Mouse (Mus musculus) hindbrain, embryonic 16.5 days (tissue): ENCODE results near the gene Endou. TPM values are rescaled to one million over a fixed set of nuclear protein-coding genes. Genes with fewer than 3 reads are reported as not detected.

ENCODE experiments used
- ATAC-seq: fragments of 200-750 bp; cut with Nextera tagmentation; 2 replicates; pipeline ENCODE4 v1.8.0; 2017; ENCODE audit warnings: moderate TSS enrichment, moderate library complexity
- H3K27ac ChIP-seq: fragments of 300-500 bp; sonication (generic); 2 replicates; pipeline ENCODE4 v1.5.1; 2014; ENCODE audit warnings: low read depth, mild to moderate bottlenecking, control low read depth, low read length, moderate library complexity
- H3K27me3 ChIP-seq: fragments of 300-500 bp; sonication (generic); replicated peaks from 2 replicates; pipeline ENCODE4 v1.6.1; 2014; ENCODE audit warnings: low read length; ENCODE audit not compliant: control insufficient read depth, insufficient read depth
- H3K36me3 ChIP-seq: fragments of 300-500 bp; sonication (generic); 2 replicates; pipeline ENCODE4 v1.6.1; 2014; ENCODE audit warnings: mild to moderate bottlenecking, low read length, moderate library complexity, mixed read lengths; ENCODE audit not compliant: control insufficient read depth, insufficient read depth
- H3K4me1 ChIP-seq: fragments of 300-500 bp; sonication (generic); 2 replicates; pipeline ENCODE4 v1.6.1; 2014; ENCODE audit warnings: low read depth, low read length; ENCODE audit not compliant: control insufficient read depth, insufficient read depth
- H3K4me2 ChIP-seq: fragments of 300-500 bp; sonication (generic); 2 replicates; pipeline ENCODE4 v1.6.1; 2014; ENCODE audit warnings: mild to moderate bottlenecking, low read length, control low read depth, moderate library complexity
- H3K4me3 ChIP-seq: fragments of 300-500 bp; sonication (generic); 2 replicates; pipeline ENCODE4 v1.5.1; 2014; ENCODE audit warnings: mild to moderate bottlenecking, low read length, control low read depth, moderate library complexity
- H3K9ac ChIP-seq: fragments of 300-500 bp; sonication (generic); 2 replicates; pipeline ENCODE4 v1.6.1; 2014; ENCODE audit warnings: low read depth, mild to moderate bottlenecking, control low read depth, low read length, moderate library complexity
- H3K9me3 ChIP-seq: fragments of 300-500 bp; sonication (generic); 2 replicates; pipeline ENCODE4 v1.6.1; 2014; ENCODE audit warnings: mild to moderate bottlenecking, low read length, moderate library complexity; ENCODE audit not compliant: control insufficient read depth
- WGBS: fragments of 180-500 bp; shearing (Covaris S2); extraction: QIAGEN DNeasy Blood & Tissue Kit; methylation state at CpG from one replicate; pipeline ENCODE4 v1.1.7; 2014; 5-methylcytosine and 5-hydroxymethylcytosine counted together
- polyA plus RNA-seq: library from polyadenylated mRNA; unstranded; fragments of >200 nt; fragmentation: Nextera tagmentation; extraction: Ambion mirVana; gene quantifications from 2 replicates; pipeline ENCODE4 v1.2.1, GENCODE M21; 2015

The Endou gene
- polyA plus RNA-seq, 1 experiment from 2014 or later, result 0.14 TPM

DNA sequence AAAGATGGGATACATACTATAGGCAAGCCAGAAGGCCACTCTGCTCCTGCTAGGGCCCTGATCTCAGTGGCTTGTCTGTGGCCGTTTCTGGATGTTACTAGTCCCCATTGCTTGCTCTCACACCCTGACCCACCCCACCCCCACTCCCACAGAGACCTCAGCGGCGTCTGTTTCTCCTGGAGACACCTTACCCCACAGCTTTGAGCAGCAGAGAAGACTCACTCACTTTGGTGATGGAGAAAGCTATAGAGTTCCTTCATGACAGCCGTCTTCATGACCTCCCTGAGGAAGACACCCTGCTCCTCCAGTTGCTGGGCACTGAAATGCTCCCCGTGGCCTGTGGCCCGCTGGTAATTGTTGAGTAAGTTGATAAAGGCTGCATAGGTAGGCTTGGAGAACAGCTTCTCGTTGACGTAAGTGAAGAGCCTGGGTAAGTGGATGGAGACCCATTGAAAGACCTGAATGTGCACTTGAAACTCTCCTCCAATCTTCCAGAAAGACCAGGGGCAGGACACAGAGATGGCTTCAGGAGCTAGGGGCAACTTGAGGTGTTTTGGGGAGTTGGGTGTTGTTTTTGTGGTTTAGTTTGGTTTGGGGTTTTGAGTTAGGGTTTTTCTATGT is 12.5 kb downstream of the Endou start:
- WGBS, result 85% methylated on average over 8 of the region's 8 CpGs
- Histone ChIP-seq H3K4me3 (no peak overlapping the region), H3K4me1 (no peaks in the 10 kb centered on the region), H3K4me2 (no peak overlapping the region), H3K36me3 (no peaks in the 10 kb centered on the region), H3K9me3 (no peaks in the 10 kb centered on the region), H3K9ac (no peak overlapping the region), H3K27me3 (no peaks in the 10 kb centered on the region), H3K27ac (no peak overlapping the region)
- no peak for ATAC-seq

- no peak overlapping the region for H3K27ac ChIP-seq
- WGBS, result 25% methylated on average over 12 of the region's 12 CpGs
- H3K4me3 ChIP-seq, result no peak overlapping the region
- no peaks in the 10 kb centered on the region for H3K9me3 ChIP-seq
- H3K27me3 ChIP-seq, result no peaks in the 10 kb centered on the region
- no peaks in the 10 kb centered on the region for H3K36me3 ChIP-seq
- no peaks in the 10 kb centered on the region for H3K4me1 ChIP-seq
- no peak overlapping the region for H3K4me2 ChIP-seq
- H3K9ac ChIP-seq, result no peak overlapping the region; the same call in 1 of the 2 replicates
- peak; percentile 61; the same call in 1 of the 2 replicates for ATAC-seq
Observed at GRCm38 (mm10) chr15:97717861-97718534, 13.1 kb downstream of the Endou start.

- WGBS, result 93% methylated on average over 11 of the region's 11 CpGs
- no peaks in the 10 kb centered on the region for H3K36me3 ChIP-seq
Observed at GRCm38 (mm10) chr15:97716782-97717181, 14.4 kb downstream of the Endou start.

DNA sequence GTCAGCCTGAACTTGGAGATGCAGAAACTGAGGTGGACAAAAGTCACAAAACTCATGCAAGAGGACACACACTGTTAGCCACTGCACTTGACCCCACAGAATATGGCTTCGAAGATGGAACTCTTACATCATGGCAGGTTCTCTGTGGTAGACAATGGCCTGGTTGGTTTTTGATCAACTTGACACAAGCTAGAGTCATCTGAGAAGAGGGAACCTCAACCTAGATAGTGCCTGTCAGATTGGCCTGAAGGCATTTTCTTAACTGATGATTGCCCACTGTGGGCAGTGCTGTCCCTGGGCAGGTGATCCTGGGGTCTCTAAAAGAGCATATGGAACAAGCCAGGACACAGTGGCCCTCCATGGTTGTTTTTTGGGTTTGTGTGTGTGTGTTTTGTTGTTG is 15.4 kb downstream of the Endou start:
- no peaks in the 10 kb centered on the region for H3K27me3 ChIP-seq
- no peaks in the 10 kb centered on the region for H3K36me3 ChIP-seq
- WGBS, result 97% methylated on average over 1 of the region's 1 CpGs
- H3K9ac ChIP-seq, result no peak overlapping the region
- no peaks in the 10 kb centered on the region for H3K9me3 ChIP-seq
- ATAC-seq, result no peak
- no peak overlapping the region for H3K4me3 ChIP-seq
- no peak overlapping the region for H3K27ac ChIP-seq
- H3K4me1 ChIP-seq, result no peaks in the 10 kb centered on the region
- H3K4me2 ChIP-seq, result no peak overlapping the region

More at GRCm38 (mm10) chr15:97716782-97717181, 14.4 kb downstream of the Endou start:
- Histone ChIP-seq H3K4me2 (no peak overlapping the region), H3K9ac (no peak overlapping the region), H3K4me1 (no peaks in the 10 kb centered on the region), H3K9me3 (no peaks in the 10 kb centered on the region), H3K4me3 (no peak overlapping the region), H3K27ac (no peak overlapping the region), H3K27me3 (no peaks in the 10 kb centered on the region)
- ATAC-seq, result no peak

GRCm38 (mm10) chr15:97715083-97715482 is 16.1 kb downstream of the Endou start:
- WGBS, result 91% methylated on average over 8 of the region's 8 CpGs
- Histone ChIP-seq H3K9me3 (no peaks in the 10 kb centered on the region), H3K27ac (no peak overlapping the region), H3K36me3 (no peaks in the 10 kb centered on the region), H3K4me1 (no peaks in the 10 kb centered on the region), H3K4me2 (no peak overlapping the region), H3K27me3 (no peaks in the 10 kb centered on the region), H3K4me3 (no peak overlapping the region), H3K9ac (no peak overlapping the region)
- no peak for ATAC-seq

DNA sequence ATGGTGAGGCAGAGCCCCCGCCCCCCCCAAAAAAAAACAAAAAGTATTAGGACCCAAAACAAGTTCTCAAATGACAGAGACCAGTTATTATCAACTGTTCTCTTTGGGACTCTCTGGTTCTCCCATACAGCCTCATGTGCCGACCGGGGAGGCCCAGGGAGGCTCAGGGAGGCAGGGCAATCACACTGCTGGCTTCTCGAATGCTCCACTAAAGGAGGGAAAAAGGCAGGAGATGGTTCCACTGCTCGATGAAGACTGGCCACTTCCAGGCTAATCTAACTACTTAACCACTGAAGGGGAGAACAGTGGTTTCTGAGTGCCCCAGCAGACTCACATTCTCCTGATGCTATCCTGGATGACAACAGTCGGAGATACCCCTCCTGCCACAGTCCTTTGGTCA is 18.6 kb downstream of the Endou start:
- no peak for ATAC-seq
- 68% methylated on average over 6 of the region's 6 CpGs for WGBS

GRCm38 (mm10) chr15:97710906-97711305 is 20.2 kb downstream of the Endou start:
- H3K27me3 ChIP-seq, result no peaks in the 10 kb centered on the region
- no peak overlapping the region for H3K4me3 ChIP-seq
- H3K4me2 ChIP-seq, result no peak overlapping the region
- no peak overlapping the region for H3K9ac ChIP-seq
- no peak for ATAC-seq
- no peak overlapping the region for H3K27ac ChIP-seq
- no peaks in the 10 kb centered on the region for H3K36me3 ChIP-seq
- WGBS, result 72% methylated on average over 6 of the region's 6 CpGs
- no peaks in the 10 kb centered on the region for H3K9me3 ChIP-seq
- H3K4me1 ChIP-seq, result peaks cover 6% of the 10 kb centered on the region

More for the DNA sequence above, 18.6 kb downstream of the Endou start:
- Histone ChIP-seq H3K4me1 (no peaks in the 10 kb centered on the region), H3K9ac (no peak overlapping the region), H3K36me3 (no peaks in the 10 kb centered on the region), H3K9me3 (no peaks in the 10 kb centered on the region), H3K4me3 (no peak overlapping the region), H3K27me3 (no peaks in the 10 kb centered on the region), H3K4me2 (no peak overlapping the region), H3K27ac (no peak overlapping the region)

DNA sequence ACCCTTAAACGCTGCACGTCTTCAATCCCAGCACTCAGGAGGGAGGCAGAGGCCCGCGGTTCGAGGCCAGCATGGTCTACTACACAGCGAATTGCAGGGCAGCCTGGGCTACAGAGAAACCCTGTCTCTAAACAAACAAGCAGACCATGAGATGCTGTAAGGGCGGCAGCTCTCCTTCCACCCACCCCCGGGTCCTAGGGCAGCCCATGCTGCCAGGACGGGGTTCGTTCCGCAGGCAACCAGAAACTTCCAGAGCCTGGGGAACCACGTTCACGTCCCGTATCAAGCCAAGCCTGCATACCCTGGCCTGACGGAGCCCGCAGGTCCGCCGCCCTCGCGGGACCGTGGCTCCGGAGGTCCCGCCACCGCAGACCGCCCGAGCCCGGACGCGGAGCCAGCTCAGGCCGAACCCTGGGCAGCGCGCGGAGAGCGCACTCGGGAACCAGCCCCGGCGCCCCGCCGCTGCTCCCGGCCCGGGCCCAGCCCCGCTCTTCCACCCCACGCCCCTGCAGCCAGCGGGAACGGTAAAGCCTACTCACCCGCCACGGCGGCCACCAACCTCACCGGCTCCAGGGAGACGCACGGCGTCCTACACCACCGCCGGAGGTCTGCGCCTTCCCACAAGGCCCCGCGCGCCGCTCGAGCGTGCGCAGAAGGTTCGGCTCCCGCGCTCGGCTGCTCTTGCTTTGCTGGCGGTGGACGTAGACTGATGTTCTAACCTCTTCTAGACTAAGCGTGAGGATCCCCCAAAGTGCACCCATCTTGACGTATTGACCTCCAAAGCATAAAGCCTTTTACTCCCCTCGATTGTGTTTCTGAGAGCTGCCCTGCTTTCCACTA is 25.7 kb downstream of the Endou start, which contains the start of gene Rpap3:
Rpap3 (minus strand) TSS at position 615 of the 840 bp plus-strand sequence.
- WGBS, result under 1% methylated on average over 56 of the region's 71 CpGs
- H3K4me1 ChIP-seq, result peaks cover 16% of the 10 kb centered on the region
- peak within 1 kb of the TSS; percentile 95 for H3K9ac ChIP-seq
- H3K27me3 ChIP-seq, result no peaks in the 10 kb centered on the region
- H3K27ac ChIP-seq, result peak within 1 kb of the TSS; percentile 74
- no peaks in the 10 kb centered on the region for H3K9me3 ChIP-seq
- peak; percentile 96 for ATAC-seq
- H3K4me2 ChIP-seq, result peak within 1 kb of the TSS; percentile 82
- H3K36me3 ChIP-seq, result peaks cover 11% of the 10 kb centered on the region; the same call in 1 of the 2 replicates
- peak within 1 kb of the TSS; percentile 85 for H3K4me3 ChIP-seq

- Histone ChIP-seq H3K27me3 (no peaks in the 10 kb centered on the region), H3K4me3 (no peak overlapping the region), H3K27ac (no peak overlapping the region), H3K4me2 (no peak overlapping the region), H3K4me1 (no peaks in the 10 kb centered on the region), H3K36me3 (peaks cover 39% of the 10 kb centered on the region), H3K9me3 (no peaks in the 10 kb centered on the region), H3K9ac (no peak overlapping the region)
- 95% methylated on average over 10 of the region's 10 CpGs for WGBS
- no peak for ATAC-seq
Observed at GRCm38 (mm10) chr15:97696616-97697015, 34.5 kb downstream of the Endou start.
